In the genomic region with DNA sequence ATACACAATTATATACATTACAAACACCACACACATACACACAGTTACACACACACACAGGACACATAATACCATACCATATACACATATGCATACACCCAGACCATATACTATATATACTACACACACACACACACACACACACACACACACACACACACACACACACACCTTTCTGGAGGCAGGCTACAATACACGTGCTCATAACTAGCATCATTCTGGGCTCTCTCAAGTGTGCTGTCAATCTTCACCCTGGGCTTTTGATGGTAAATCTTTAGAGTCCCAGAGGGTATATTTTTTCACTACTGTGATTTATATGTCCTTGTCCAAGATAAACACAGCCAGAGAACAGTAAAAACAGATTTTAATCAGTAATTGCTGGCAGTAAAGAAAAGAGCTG, we compare ENCODE assay signal across 27 mouse cellular contexts. TPM values are rescaled to one million over a fixed set of nuclear protein-coding genes. Genes with fewer than 3 reads are reported as not detected.
DNase-seq lines count a peak whose midpoint lies in the region; ATAC-seq lines count a peak whose summit lies in the region.
"Had no signal": no experiment of that assay in that cellular context is flagged by ENCODE, and none has a peak within 500 bp of the region (broad histone marks: within the 10 kb centered on the region; RNA-seq: fewer than 3 reads in every experiment).

No protein-coding gene starts in this region.

- no peak overlapping the region for H3K27ac ChIP-seq in intestine, embryonic 16.5 days (ENCODE audit: low read length)
- H3K27ac ChIP-seq in intestine, embryonic 15.5 days = no peak overlapping the region
- H3K27ac ChIP-seq in neural tube, embryonic 13.5 days (replicated peaks) = no peak overlapping the region
- no peak overlapping the region for H3K27ac ChIP-seq in neural tube, embryonic 15.5 days (replicated peaks)
- H3K27ac ChIP-seq: embryonic facial prominence, embryonic 13.5 days; forebrain, embryonic 13.5 days; gastrocnemius, adult 2 months; heart, embryonic 15.5 days; hindbrain, embryonic 10.5 days; hindbrain, embryonic 13.5 days had no signal

- H3K27me3 ChIP-seq in intestine, embryonic 16.5 days (replicated peaks; ENCODE audit: control insufficient read depth, insufficient read depth, low read length) = no peaks in the 10 kb centered on the region
- no peaks in the 10 kb centered on the region for H3K27me3 ChIP-seq in intestine, embryonic 15.5 days (replicated peaks)
- no peaks in the 10 kb centered on the region for H3K27me3 ChIP-seq in neural tube, embryonic 13.5 days
- no peaks in the 10 kb centered on the region for H3K27me3 ChIP-seq in neural tube, embryonic 15.5 days (replicated peaks)
- H3K27me3 ChIP-seq: embryonic facial prominence, embryonic 13.5 days; forebrain, embryonic 13.5 days; heart, embryonic 12.5 days; heart, embryonic 15.5 days; hindbrain, embryonic 13.5 days; Patski had no signal

- no peaks in the 10 kb centered on the region for H3K9me3 ChIP-seq in intestine, embryonic 16.5 days (ENCODE audit: control insufficient read depth, low read length)
- no peaks in the 10 kb centered on the region for H3K9me3 ChIP-seq in intestine, embryonic 15.5 days
- H3K9me3 ChIP-seq in neural tube, embryonic 13.5 days = no peaks in the 10 kb centered on the region
- no peaks in the 10 kb centered on the region for H3K9me3 ChIP-seq in neural tube, embryonic 15.5 days (replicated peaks)
- H3K9me3 ChIP-seq: embryonic facial prominence, embryonic 13.5 days; forebrain, embryonic 13.5 days; heart, embryonic 12.5 days; heart, embryonic 15.5 days; hindbrain, embryonic 10.5 days; hindbrain, embryonic 13.5 days had no signal

- WGBS in intestine, embryonic 16.5 days = 30% methylated on average over 1 of the region's 1 CpGs
- 54% methylated on average over 1 of the region's 1 CpGs for WGBS in intestine, embryonic 15.5 days
- 36% methylated on average over 1 of the region's 1 CpGs for WGBS in neural tube, embryonic 13.5 days
- 39% methylated on average over 1 of the region's 1 CpGs for WGBS in neural tube, embryonic 15.5 days

- intact Hi-C loops in left cerebral cortex, postnatal 25 days (cut with DNase I) = no loop called here

- H3K4me1 ChIP-seq in intestine, embryonic 16.5 days (ENCODE audit: control insufficient read depth, insufficient read depth, low read length) = no peaks in the 10 kb centered on the region; the same call in 1 of the 2 replicates
- H3K4me1 ChIP-seq in intestine, embryonic 15.5 days (replicated peaks) = peaks cover 4% of the 10 kb centered on the region; the same call in 1 of the 2 replicates
- H3K4me1 ChIP-seq in neural tube, embryonic 13.5 days (replicated peaks) = no peaks in the 10 kb centered on the region
- no peaks in the 10 kb centered on the region for H3K4me1 ChIP-seq in neural tube, embryonic 15.5 days
- H3K4me1 ChIP-seq: embryonic facial prominence, embryonic 13.5 days; forebrain, embryonic 13.5 days; hindbrain, embryonic 10.5 days; hindbrain, embryonic 13.5 days had no signal

- H3K4me2 ChIP-seq in intestine, embryonic 16.5 days (ENCODE audit: low read depth, low read length) = no peak overlapping the region
- no peak overlapping the region for H3K4me2 ChIP-seq in intestine, embryonic 15.5 days (replicated peaks)
- no peak overlapping the region for H3K4me2 ChIP-seq in neural tube, embryonic 13.5 days
- H3K4me2 ChIP-seq in neural tube, embryonic 15.5 days = no peak overlapping the region
- H3K4me2 ChIP-seq: embryonic facial prominence, embryonic 13.5 days; forebrain, embryonic 13.5 days; heart, embryonic 12.5 days; heart, embryonic 15.5 days; hindbrain, embryonic 13.5 days had no signal

- H3K9ac ChIP-seq in intestine, embryonic 16.5 days (ENCODE audit: low read depth, low read length) = no peak overlapping the region
- no peak overlapping the region for H3K9ac ChIP-seq in intestine, embryonic 15.5 days
- H3K9ac ChIP-seq in neural tube, embryonic 13.5 days = no peak overlapping the region
- H3K9ac ChIP-seq in neural tube, embryonic 15.5 days (replicated peaks) = no peak overlapping the region
- H3K9ac ChIP-seq: embryonic facial prominence, embryonic 13.5 days; forebrain, embryonic 13.5 days; forebrain, postnatal 0 days; heart, embryonic 12.5 days; heart, embryonic 15.5 days; hindbrain, embryonic 13.5 days had no signal

- no peaks in the 10 kb centered on the region for H3K36me3 ChIP-seq in intestine, embryonic 16.5 days (ENCODE audit: control insufficient read depth, insufficient read depth, low read length)
- H3K36me3 ChIP-seq in intestine, embryonic 15.5 days = no peaks in the 10 kb centered on the region
- H3K36me3 ChIP-seq in neural tube, embryonic 13.5 days = no peaks in the 10 kb centered on the region
- H3K36me3 ChIP-seq in neural tube, embryonic 15.5 days = no peaks in the 10 kb centered on the region
- H3K36me3 ChIP-seq: embryonic facial prominence, embryonic 13.5 days; heart, embryonic 12.5 days; heart, embryonic 15.5 days; hindbrain, embryonic 10.5 days; hindbrain, embryonic 13.5 days had no signal

- H3K4me3 ChIP-seq in intestine, embryonic 16.5 days (ENCODE audit: low read length) = no peak overlapping the region
- no peak overlapping the region for H3K4me3 ChIP-seq in intestine, embryonic 15.5 days (replicated peaks)
- no peak overlapping the region for H3K4me3 ChIP-seq in neural tube, embryonic 13.5 days
- H3K4me3 ChIP-seq in neural tube, embryonic 15.5 days (replicated peaks) = no peak overlapping the region
- H3K4me3 ChIP-seq: embryonic facial prominence, embryonic 13.5 days; erythroblast, embryonic 14.5 days; forebrain, embryonic 13.5 days; gastrocnemius, adult 2 months; heart, embryonic 12.5 days; heart, embryonic 15.5 days; hindbrain, embryonic 10.5 days; hindbrain, embryonic 13.5 days had no signal

- DNase-seq in NIH3T3 (ENCODE audit: low read depth) = peak; percentile 38
- no peak for DNase-seq in left cerebral cortex, postnatal 25 days (ENCODE audit: low spot score in 2 of 2)
- DNase-seq: adrenal gland, postnatal 10 days; adrenal gland, postnatal 36 days; cerebellum, adult 18-20 months; cerebellum, adult 9-10 months; cerebellum, postnatal 14 days; forebrain, postnatal 0 days; gastrocnemius, adult 2 months; gastrocnemius, postnatal 14 days; heart, adult 18-20 months; heart, postnatal 10 days; heart, postnatal 36 days had no signal

- 0 out of 2 replicates have a peak, but pooled peaks have one; percentile 15 for ATAC-seq in intestine, embryonic 16.5 days
- no peak for ATAC-seq in intestine, embryonic 15.5 days
- peak; percentile 64; the same call in 1 of the 2 replicates for ATAC-seq in neural tube, embryonic 13.5 days (ENCODE audit: low read depth)
- ATAC-seq in neural tube, embryonic 15.5 days (ENCODE audit: low FRiP score) = no peak
- ATAC-seq: forebrain, embryonic 13.5 days; forebrain, postnatal 0 days; hindbrain, embryonic 16.5 days; inflammation-experienced regulatory T-cells, adult 6 months; Patski had no signal

RNA-seq across cellular contexts. Expression of a gene that starts 6.8 kb away (rescaled TPM):
- polyA plus RNA-seq in intestine, embryonic 16.5 days (2015; fragmentation: Nextera tagmentation; extraction: Ambion mirVana) = 9.7 and 11.5 TPM in 2 replicates
- polyA plus RNA-seq in intestine, embryonic 15.5 days (2015; fragmentation: Nextera tagmentation; extraction: Ambion mirVana) = 7.9 and 8.6 TPM in 2 replicates
- polyA plus RNA-seq in neural tube, embryonic 13.5 days (2015; fragmentation: Nextera tagmentation; extraction: Ambion mirVana) = 16.9 and 20.7 TPM in 2 replicates
- 23.5 and 32.1 TPM in 2 replicates for polyA plus RNA-seq in neural tube, embryonic 15.5 days (2015; fragmentation: Nextera tagmentation; extraction: Ambion mirVana)
- total RNA-seq in left cerebral cortex, postnatal 25 days (2021) = 10 to 100 TPM in 1 of 2 experiments, 1 to 10 TPM in 1; 9.7 to 12.5 TPM

RNA-seq across cellular contexts. Expression of a gene that starts 54.6 kb away (rescaled TPM):
- polyA plus RNA-seq in intestine, embryonic 16.5 days (2015; fragmentation: Nextera tagmentation; extraction: Ambion mirVana) = 235 and 256 TPM in 2 replicates
- 195 and 213 TPM in 2 replicates for polyA plus RNA-seq in intestine, embryonic 15.5 days (2015; fragmentation: Nextera tagmentation; extraction: Ambion mirVana)
- polyA plus RNA-seq in neural tube, embryonic 13.5 days (2015; fragmentation: Nextera tagmentation; extraction: Ambion mirVana) = 169 and 171 TPM in 2 replicates
- 168 and 392 TPM in 2 replicates for polyA plus RNA-seq in neural tube, embryonic 15.5 days (2015; fragmentation: Nextera tagmentation; extraction: Ambion mirVana)
- total RNA-seq in left cerebral cortex, postnatal 25 days (2021) = 100 to 1,000 TPM; 139 to 150 TPM

Comparison
In these comparisons a context has a peak if more than half of its experiments do, and no peak if none do; other contexts are left out.
1. ATAC-seq: peak in intestine, embryonic 16.5 days (single experiment) and neural tube, embryonic 13.5 days (single experiment); none in intestine, embryonic 15.5 days (single experiment) and neural tube, embryonic 15.5 days (single experiment).